Mouse (Mus musculus) kidney, embryonic 14.5 days (tissue): ENCODE measurements around the gene Sirt4. TPM values are rescaled to one million over a fixed set of nuclear protein-coding genes. Genes with fewer than 3 reads are reported as not detected.
"Not testable (repeated sequence)": the region's sequence is repeated elsewhere in the genome, so short reads cannot be mapped to it uniquely, and the experiment has no call there.

Experiments used
- ATAC-seq: fragments of 200-750 bp; cut with Nextera tagmentation; 2 replicates; pipeline ENCODE4 v1.8.0; 2017; ENCODE audit warnings: moderate number of reproducible peaks, mild to moderate bottlenecking, moderate TSS enrichment, moderate library complexity; ENCODE audit not compliant: low FRiP score, low TSS enrichment
- H3K27ac ChIP-seq: fragments of 300-500 bp; sonication (generic); 2 replicates; pipeline ENCODE4 v1.5.1; 2014; ENCODE audit warnings: low read depth, mild to moderate bottlenecking, low read length, moderate library complexity, mixed read lengths
- H3K27me3 ChIP-seq: fragments of 300-500 bp; sonication (generic); 2 replicates; pipeline ENCODE4 v1.6.1; 2014; ENCODE audit warnings: mild to moderate bottlenecking, low read length; ENCODE audit not compliant: control insufficient read depth, insufficient read depth
- H3K36me3 ChIP-seq: fragments of 300-500 bp; sonication (generic); 2 replicates; pipeline ENCODE4 v1.6.1; 2014; ENCODE audit warnings: low read length, mixed read lengths; ENCODE audit not compliant: control insufficient read depth, insufficient read depth
- H3K4me1 ChIP-seq: fragments of 300-500 bp; sonication (generic); 2 replicates; pipeline ENCODE4 v1.6.1; 2014; ENCODE audit warnings: low read length, mixed read lengths; ENCODE audit not compliant: control insufficient read depth, insufficient read depth
- H3K4me2 ChIP-seq: fragments of 300-500 bp; sonication (generic); replicated peaks from 2 replicates; pipeline ENCODE4 v1.6.1; 2014; ENCODE audit warnings: low read depth, mild to moderate bottlenecking, low read length
- H3K4me3 ChIP-seq: fragments of 300-500 bp; sonication (generic); 2 replicates; pipeline ENCODE4 v1.5.1; 2014; ENCODE audit warnings: mild to moderate bottlenecking, low read length
- H3K9ac ChIP-seq: fragments of 300-500 bp; sonication (generic); 2 replicates; pipeline ENCODE4 v1.6.1; 2014; ENCODE audit warnings: low read depth, mild to moderate bottlenecking, low read length, moderate library complexity
- H3K9me3 ChIP-seq: fragments of 300-500 bp; sonication (generic); 2 replicates; pipeline ENCODE4 v1.6.1; 2016; ENCODE audit warnings: low read length; ENCODE audit not compliant: control insufficient read depth
- WGBS: fragments of 180-500 bp; shearing (Covaris S2); extraction: QIAGEN DNeasy Blood & Tissue Kit; methylation state at CpG from one replicate; pipeline ENCODE4 v1.1.7; 2014; 5-methylcytosine and 5-hydroxymethylcytosine counted together
- polyA plus RNA-seq: library from polyadenylated mRNA; unstranded; fragments of >200 nt; fragmentation: Nextera tagmentation; extraction: Ambion mirVana; gene quantifications from 2 replicates; pipeline ENCODE4 v1.2.1, GENCODE M21; 2014

Gene Sirt4
- polyA plus RNA-seq, 1 experiment from 2014 or later, result 20.9 TPM

GRCm38 (mm10) chr5:115450410-115451317, 33.9 kb downstream of the Sirt4 start:
- no peak for ATAC-seq
- Histone ChIP-seq H3K9ac (no peak overlapping the region), H3K27me3 (no peaks in the 10 kb centered on the region), H3K36me3 (peaks cover 59% of the 10 kb centered on the region), H3K9me3 (no peaks in the 10 kb centered on the region), H3K27ac (no peak overlapping the region), H3K4me1 (peaks cover 6% of the 10 kb centered on the region; the same call in 1 of the 2 replicates), H3K4me3 (no peak overlapping the region), H3K4me2 (no peak overlapping the region)
- 90% methylated on average over 26 of the region's 27 CpGs for WGBS

GRCm38 (mm10) chr5:115449247-115449646, 35.3 kb downstream of the Sirt4 start:
- H3K4me3 ChIP-seq, result no peak overlapping the region
- no peak for ATAC-seq
- no peak overlapping the region for H3K27ac ChIP-seq
- no peaks in the 10 kb centered on the region for H3K27me3 ChIP-seq
- H3K9ac ChIP-seq, result no peak overlapping the region
- H3K36me3 ChIP-seq, result peaks cover 69% of the 10 kb centered on the region
- 82% methylated on average over 3 of the region's 3 CpGs for WGBS
- no peaks in the 10 kb centered on the region for H3K9me3 ChIP-seq
- H3K4me2 ChIP-seq, result no peak overlapping the region
- H3K4me1 ChIP-seq, result no peaks in the 10 kb centered on the region

- Histone ChIP-seq H3K4me3 (no peak overlapping the region), H3K36me3 (peaks cover 78% of the 10 kb centered on the region), H3K4me2 (no peak overlapping the region), H3K9me3 (no peaks in the 10 kb centered on the region), H3K9ac (no peak overlapping the region), H3K4me1 (no peaks in the 10 kb centered on the region), H3K27ac (no peak overlapping the region), H3K27me3 (no peaks in the 10 kb centered on the region)
- WGBS, result 83% methylated on average over 17 of the region's 17 CpGs
- ATAC-seq, result no peak
Observed at GRCm38 (mm10) chr5:115447108-115447507, 37.4 kb downstream of the Sirt4 start.

GRCm38 (mm10) chr5:115444130-115444529, 40.4 kb downstream of the Sirt4 start:
- no peak overlapping the region for H3K4me2 ChIP-seq
- H3K4me3 ChIP-seq, result no peak overlapping the region
- H3K9ac ChIP-seq, result no peak overlapping the region
- no peak for ATAC-seq
- no peaks in the 10 kb centered on the region for H3K9me3 ChIP-seq
- no peaks in the 10 kb centered on the region for H3K27me3 ChIP-seq
- WGBS, result 90% methylated on average over 11 of the region's 11 CpGs
- no peak overlapping the region for H3K27ac ChIP-seq
- peaks cover 82% of the 10 kb centered on the region for H3K36me3 ChIP-seq
- H3K4me1 ChIP-seq, result no peaks in the 10 kb centered on the region

- H3K9ac ChIP-seq, ATAC-seq, H3K9me3 ChIP-seq, H3K27ac ChIP-seq, H3K4me2 ChIP-seq, H3K27me3 ChIP-seq, H3K4me3 ChIP-seq: not testable (repeated sequence)
- peaks cover 14% of the 10 kb centered on the region; the same call in 1 of the 2 replicates for H3K4me1 ChIP-seq
- H3K36me3 ChIP-seq, result peaks cover 82% of the 10 kb centered on the region
- WGBS, result 86% methylated on average over 5 of the region's 5 CpGs
Observed at GRCm38 (mm10) chr5:115442663-115443062, 41.9 kb downstream of the Sirt4 start.

- H3K27me3 ChIP-seq, result no peaks in the 10 kb centered on the region
- H3K4me1 ChIP-seq, result peaks cover 27% of the 10 kb centered on the region
- no peaks in the 10 kb centered on the region for H3K9me3 ChIP-seq
- peaks cover 69% of the 10 kb centered on the region for H3K36me3 ChIP-seq
- H3K9ac ChIP-seq, result no peak overlapping the region
- 35% methylated on average over 14 of the region's 14 CpGs for WGBS
- H3K4me2 ChIP-seq, result no peak overlapping the region
- H3K27ac ChIP-seq, result no peak overlapping the region
- H3K4me3 ChIP-seq, result no peak overlapping the region
- 0 out of 2 replicates have a peak, but pooled peaks have one; percentile 8 for ATAC-seq
Observed at GRCm38 (mm10) chr5:115441205-115441849, 43.2 kb downstream of the Sirt4 start.

- H3K27ac ChIP-seq, result no peak overlapping the region
Observed at GRCm38 (mm10) chr5:115438667-115439066, 45.9 kb downstream of the Sirt4 start.

GRCm38 (mm10) chr5:115437945-115438315, 46.6 kb downstream of the Sirt4 start:
- peak overlapping the region; percentile 62; the same call in 1 of the 2 replicates for H3K27ac ChIP-seq
- peaks cover 55% of the 10 kb centered on the region for H3K36me3 ChIP-seq
- peaks cover 55% of the 10 kb centered on the region for H3K4me1 ChIP-seq
- ATAC-seq, result peak; percentile 9; the same call in 1 of the 2 replicates
- no peaks in the 10 kb centered on the region for H3K9me3 ChIP-seq
- H3K9ac ChIP-seq, result no peak overlapping the region
- H3K4me2 ChIP-seq, result 0 out of 2 replicates have a peak overlapping the region, but pooled peaks have one; percentile 1
- WGBS, result 6% methylated on average over 2 of the region's 2 CpGs
- no peaks in the 10 kb centered on the region for H3K27me3 ChIP-seq
- no peak overlapping the region for H3K4me3 ChIP-seq

More at GRCm38 (mm10) chr5:115438667-115439066, 45.9 kb downstream of the Sirt4 start:
- no peak overlapping the region for H3K4me2 ChIP-seq
- H3K9me3 ChIP-seq, result no peaks in the 10 kb centered on the region
- H3K9ac ChIP-seq, result no peak overlapping the region
- no peak overlapping the region for H3K4me3 ChIP-seq
- peaks cover 58% of the 10 kb centered on the region for H3K36me3 ChIP-seq
- peaks cover 51% of the 10 kb centered on the region for H3K4me1 ChIP-seq
- no peak for ATAC-seq
- WGBS, result 23% methylated on average over 6 of the region's 7 CpGs
- H3K27me3 ChIP-seq, result no peaks in the 10 kb centered on the region
